Mouse (Mus musculus) limb, embryonic 13.5 days (tissue): ENCODE data around the gene Dpf2. TPM values are rescaled to one million over a fixed set of nuclear protein-coding genes. Genes with fewer than 3 reads are reported as not detected.

Experiments
- ATAC-seq: fragments of 200-750 bp; cut with Nextera tagmentation; 2 replicates; pipeline ENCODE4 v1.8.0; 2017; ENCODE audit warnings: low read depth, moderate number of reproducible peaks, moderate TSS enrichment; ENCODE audit not compliant: low FRiP score
- H3K27ac ChIP-seq: fragments of 300-500 bp; sonication (generic); 2 replicates; pipeline ENCODE4 v1.5.1; 2015; ENCODE audit warnings: inconsistent platforms, mild to moderate bottlenecking, moderate library complexity
- H3K27me3 ChIP-seq: fragments of 300-500 bp; sonication (generic); 2 replicates; pipeline ENCODE4 v1.6.1; 2015; ENCODE audit warnings: mild to moderate bottlenecking, inconsistent platforms
- H3K36me3 ChIP-seq: fragments of 300-500 bp; sonication (generic); 2 replicates; pipeline ENCODE4 v1.6.1; 2015; ENCODE audit warnings: inconsistent platforms, mild to moderate bottlenecking, moderate library complexity
- H3K4me1 ChIP-seq: fragments of 300-500 bp; sonication (generic); 2 replicates; pipeline ENCODE4 v1.6.1; 2015; ENCODE audit warnings: inconsistent platforms
- H3K4me2 ChIP-seq: fragments of 300-500 bp; sonication (generic); replicated peaks from 2 replicates; pipeline ENCODE4 v1.6.1; 2015; ENCODE audit warnings: inconsistent platforms, mild to moderate bottlenecking, moderate library complexity
- H3K4me3 ChIP-seq: fragments of 300-500 bp; sonication (generic); 2 replicates; pipeline ENCODE4 v1.5.1; 2015; ENCODE audit warnings: moderate library complexity, mild to moderate bottlenecking, inconsistent platforms
- H3K9ac ChIP-seq: fragments of 300-500 bp; sonication (generic); 2 replicates; pipeline ENCODE4 v1.6.1; 2015; ENCODE audit warnings: mild to moderate bottlenecking, inconsistent platforms
- H3K9me3 ChIP-seq: fragments of 300-500 bp; sonication (generic); 2 replicates; pipeline ENCODE4 v1.6.1; 2016; ENCODE audit warnings: inconsistent platforms
- WGBS: fragments of 180-500 bp; shearing (Covaris S2); methylation state at CpG from one replicate; pipeline ENCODE4 v1.1.7; 2015; 5-methylcytosine and 5-hydroxymethylcytosine counted together
- polyA plus RNA-seq: library from polyadenylated mRNA; unstranded; fragments of >200 nt; fragmentation: Nextera tagmentation; extraction: Ambion mirVana; gene quantifications from 2 replicates; pipeline ENCODE4 v1.2.1, GENCODE M21; 2015

Dpf2 gene
- polyA plus RNA-seq, 1 experiment from 2014 or later: 174 TPM

DNA sequence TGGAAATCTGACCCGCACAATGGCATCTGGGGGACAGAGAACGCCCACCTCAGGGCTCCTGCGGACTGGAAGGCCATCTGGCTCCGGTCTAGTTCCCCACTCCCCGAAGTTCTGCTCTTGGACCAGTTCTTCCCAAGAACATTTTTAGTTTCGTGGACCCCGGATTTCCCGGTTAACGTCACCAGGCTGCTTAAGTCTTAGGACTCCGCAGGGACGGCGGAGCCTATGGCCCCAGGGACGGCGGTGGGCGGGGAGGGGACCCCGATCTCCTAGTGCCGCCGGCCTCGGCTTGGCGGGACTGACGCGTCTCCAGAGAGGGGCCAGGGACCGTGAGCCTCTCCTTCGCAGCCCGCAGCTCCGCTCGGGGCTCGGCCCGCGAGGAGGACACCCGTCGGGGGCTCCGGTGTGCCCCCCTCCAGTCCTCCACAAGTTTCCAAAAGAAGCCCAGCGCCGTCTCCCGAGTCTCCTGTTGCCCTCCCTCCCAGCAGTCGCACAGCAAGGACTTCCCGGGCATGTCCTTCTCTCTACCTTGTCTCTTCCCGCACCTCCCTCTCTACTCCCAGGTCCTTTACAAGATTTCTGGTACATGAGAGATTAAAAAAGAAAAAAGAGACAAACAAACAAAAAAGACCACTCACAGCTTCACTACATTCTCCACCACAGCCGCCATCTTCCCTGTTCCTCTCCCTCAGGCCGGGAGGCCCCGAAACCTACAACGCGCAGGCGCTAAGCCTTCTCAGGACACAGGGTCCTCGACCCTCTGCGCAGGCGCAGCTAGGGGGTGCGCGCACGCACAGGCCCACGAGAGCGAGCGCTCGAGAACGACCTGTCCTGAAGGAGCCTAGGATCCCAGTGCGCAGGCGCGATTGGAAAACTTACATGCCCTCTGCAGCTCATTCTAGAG lies 455 bp downstream of the Dpf2 start:
- Histone ChIP-seq H3K4me2 (peak overlapping the region; percentile 88), H3K4me1 (peaks cover 33% of the 10 kb centered on the region), H3K9ac (peak overlapping the region; percentile 97), H3K27me3 (no peaks in the 10 kb centered on the region), H3K4me3 (peak overlapping the region; percentile 99), H3K9me3 (no peaks in the 10 kb centered on the region), H3K36me3 (peaks cover 12% of the 10 kb centered on the region; the same call in 1 of the 2 replicates), H3K27ac (peak overlapping the region; percentile 91)
- ATAC-seq: peak; percentile 95
- WGBS: under 1% methylated on average over 59 of the region's 59 CpGs

DNA sequence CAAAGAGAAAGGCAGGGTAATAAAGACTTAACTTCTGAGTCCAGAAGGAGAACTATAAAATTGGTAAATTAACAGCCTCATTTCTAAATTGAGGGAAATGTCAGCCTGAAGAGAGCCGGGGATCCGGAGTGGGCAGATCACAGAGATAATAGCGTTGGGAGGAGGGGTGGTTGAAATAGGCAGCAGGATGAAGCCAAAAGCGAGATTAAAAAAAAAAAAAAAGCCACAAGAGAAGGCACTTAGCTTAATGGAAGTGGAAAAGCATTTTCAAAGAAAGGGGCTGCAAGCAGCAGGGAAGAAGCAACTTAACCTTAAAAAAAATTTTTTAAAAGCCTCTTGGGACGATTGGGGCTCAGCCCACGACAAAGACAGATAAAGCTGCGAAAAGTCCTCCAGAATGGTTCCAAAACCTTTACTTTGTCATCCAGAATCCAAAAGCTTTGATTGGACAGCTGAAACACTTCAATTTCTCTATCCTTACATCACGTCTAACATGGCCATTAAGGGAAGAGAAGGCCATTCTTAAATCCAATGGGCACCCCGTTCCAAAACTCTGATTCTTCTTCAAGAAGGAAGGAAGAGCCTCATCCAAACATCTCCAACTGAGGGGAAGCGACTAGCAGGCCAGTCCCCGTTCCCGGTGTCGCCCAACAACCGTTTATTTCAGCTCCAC lies 1.2 kb downstream of the Dpf2 start:
- Histone ChIP-seq H3K27me3 (no peaks in the 10 kb centered on the region), H3K27ac (peak overlapping the region; percentile 91), H3K4me1 (peaks cover 33% of the 10 kb centered on the region), H3K9me3 (no peaks in the 10 kb centered on the region), H3K9ac (peak overlapping the region; percentile 97), H3K36me3 (peaks cover 17% of the 10 kb centered on the region), H3K4me3 (peak overlapping the region; percentile 99), H3K4me2 (peak overlapping the region; percentile 88)
- 7% methylated on average over 14 of the region's 14 CpGs for WGBS
- no peak for ATAC-seq

DNA sequence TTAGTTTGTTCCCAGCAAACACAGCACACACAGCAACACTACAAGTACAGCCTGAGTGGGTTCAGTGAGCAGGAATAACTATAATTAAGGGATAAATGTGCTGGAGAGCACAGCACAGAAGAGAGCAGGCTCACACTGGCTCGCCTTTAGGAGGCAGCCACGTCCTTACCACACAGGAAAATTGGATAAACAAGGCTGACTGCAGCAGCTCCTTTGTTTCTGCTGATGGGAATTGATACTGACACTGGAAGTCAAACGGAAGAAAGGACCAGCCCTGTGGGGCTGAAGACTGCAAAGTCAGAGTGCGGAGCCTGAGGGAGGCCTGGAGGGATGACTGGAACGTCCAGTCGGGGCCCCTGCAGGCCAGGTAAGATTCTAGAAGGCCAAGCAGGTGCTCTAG lies 2.6 kb downstream of the Dpf2 start:
- Histone ChIP-seq H3K27ac (no peak overlapping the region), H3K27me3 (no peaks in the 10 kb centered on the region), H3K36me3 (peaks cover 28% of the 10 kb centered on the region), H3K9ac (peak overlapping the region; percentile 53; the same call in 1 of the 2 replicates), H3K4me2 (peak overlapping the region; percentile 88), H3K4me1 (peaks cover 33% of the 10 kb centered on the region), H3K4me3 (no peak overlapping the region), H3K9me3 (no peaks in the 10 kb centered on the region)
- ATAC-seq: no peak
- 79% methylated on average over 6 of the region's 6 CpGs for WGBS

DNA sequence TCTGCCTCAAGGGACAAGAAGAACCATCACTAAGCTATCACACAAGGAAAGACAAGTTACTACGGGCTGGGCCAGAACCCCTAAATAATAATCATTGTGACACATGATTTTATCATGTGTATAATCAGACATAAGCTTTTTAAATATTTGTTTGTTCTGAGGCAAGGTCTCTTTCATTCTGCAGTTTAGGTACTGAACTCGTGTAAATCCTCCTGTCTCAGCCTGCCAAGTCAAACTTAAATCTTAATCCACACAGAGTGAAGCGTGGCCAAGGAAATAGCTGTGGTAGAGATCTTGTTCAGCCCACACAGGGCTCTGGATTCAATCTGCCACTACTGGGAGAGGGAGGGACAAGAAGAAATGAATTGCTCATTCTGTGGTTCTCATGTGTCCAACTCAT lies 5.5 kb downstream of the Dpf2 start:
- peaks cover 22% of the 10 kb centered on the region for H3K4me1 ChIP-seq
- no peak for ATAC-seq
- H3K4me3 ChIP-seq: no peak overlapping the region
- no peak overlapping the region for H3K27ac ChIP-seq
- WGBS: 82% methylated on average over 3 of the region's 3 CpGs
- no peaks in the 10 kb centered on the region for H3K9me3 ChIP-seq
- H3K27me3 ChIP-seq: no peaks in the 10 kb centered on the region
- H3K4me2 ChIP-seq: no peak overlapping the region
- no peak overlapping the region for H3K9ac ChIP-seq
- peaks cover 57% of the 10 kb centered on the region for H3K36me3 ChIP-seq

DNA sequence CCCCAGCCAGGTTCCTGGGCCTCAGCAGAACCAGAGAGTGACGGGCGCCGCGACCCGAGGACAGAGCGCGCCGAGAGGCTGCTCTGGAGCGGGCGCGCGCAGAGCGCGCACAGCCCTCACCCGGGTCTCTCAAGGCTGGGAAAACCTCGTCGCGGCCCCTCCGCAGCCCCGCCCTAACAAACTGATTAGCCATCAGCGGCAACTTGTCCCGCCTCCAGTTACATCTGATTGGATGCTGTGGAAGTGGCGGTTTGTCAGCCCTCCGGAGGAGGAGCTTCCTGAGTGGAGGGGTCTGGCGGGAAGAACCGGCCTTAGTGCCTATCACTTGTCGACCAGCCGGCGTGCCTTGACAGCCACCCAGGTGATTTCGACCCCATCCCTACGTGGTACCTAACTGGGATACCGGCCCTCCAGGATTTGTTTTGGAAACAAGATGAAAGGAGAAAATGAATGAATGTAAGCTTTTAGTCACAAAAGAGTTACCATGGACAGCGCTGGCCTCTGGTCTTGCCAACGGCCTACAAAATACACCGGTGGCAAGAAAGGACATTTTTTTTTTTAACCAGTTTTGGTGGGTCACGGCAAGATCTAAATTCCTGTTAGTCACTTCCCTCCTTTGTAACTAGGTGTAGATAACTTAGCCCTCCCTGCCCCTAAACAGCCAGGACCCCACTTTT lies 18.7 kb downstream of the Dpf2 start, which contains the start of gene Tigd3:
Tigd3 (minus strand) TSS at position 148 of the 677 bp plus-strand sequence.
- peaks cover 19% of the 10 kb centered on the region for H3K4me1 ChIP-seq
- peak within 1 kb of the TSS; percentile 22 for H3K27ac ChIP-seq
- H3K4me3 ChIP-seq: peak within 1 kb of the TSS; percentile 62
- peaks cover 42% of the 10 kb centered on the region for H3K36me3 ChIP-seq
- peak within 1 kb of the TSS; percentile 90 for H3K4me2 ChIP-seq
- H3K27me3 ChIP-seq: no peaks in the 10 kb centered on the region
- H3K9ac ChIP-seq: peak within 1 kb of the TSS; percentile 82
- ATAC-seq: peak; percentile 98
- WGBS: 3% methylated on average over 36 of the region's 36 CpGs
- H3K9me3 ChIP-seq: no peaks in the 10 kb centered on the region

DNA sequence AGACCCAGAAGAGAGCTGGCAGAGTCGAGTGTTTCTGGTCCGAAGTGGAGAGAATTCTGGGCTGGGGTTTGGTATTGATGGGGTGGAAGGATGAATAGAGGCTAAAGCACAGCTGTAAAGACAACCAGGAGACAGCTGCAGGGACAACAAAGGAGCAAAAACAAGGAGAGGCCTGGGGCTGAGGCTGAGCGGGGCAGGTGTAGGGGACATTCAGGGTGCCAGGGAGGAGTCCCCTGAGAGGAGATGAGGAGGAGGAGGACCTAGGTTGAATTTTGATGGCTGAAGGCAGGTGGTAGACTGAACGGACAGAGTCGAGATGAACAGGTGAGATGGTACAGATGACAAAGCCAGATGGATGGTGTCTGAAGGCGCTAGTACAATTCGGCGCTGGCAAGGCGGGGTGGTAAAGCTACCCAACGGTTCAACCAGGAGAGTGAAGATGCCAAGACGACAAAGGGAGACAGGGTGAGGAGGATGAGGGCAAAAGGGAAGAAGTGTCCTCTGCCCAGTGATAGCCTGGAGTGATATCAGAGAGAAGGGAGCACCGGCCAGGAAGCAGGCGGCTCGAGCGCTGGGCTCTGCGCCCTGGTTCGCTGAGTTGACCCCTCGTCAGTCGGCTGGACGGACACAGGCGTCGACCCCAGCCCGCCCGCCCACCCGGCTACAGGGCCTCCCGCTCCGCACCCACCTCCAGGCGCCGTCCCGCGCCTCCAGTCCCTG lies 19.4 kb downstream of the Dpf2 start:
- Histone ChIP-seq H3K27ac (peak overlapping the region; percentile 22; the same call in 1 of the 2 replicates), H3K4me3 (peak overlapping the region; percentile 62), H3K4me1 (peaks cover 19% of the 10 kb centered on the region), H3K9me3 (no peaks in the 10 kb centered on the region), H3K27me3 (no peaks in the 10 kb centered on the region), H3K4me2 (peak overlapping the region; percentile 90), H3K36me3 (peaks cover 38% of the 10 kb centered on the region), H3K9ac (peak overlapping the region; percentile 82)
- peak; percentile 42 for ATAC-seq
- WGBS: 13% methylated on average over 27 of the region's 31 CpGs

DNA sequence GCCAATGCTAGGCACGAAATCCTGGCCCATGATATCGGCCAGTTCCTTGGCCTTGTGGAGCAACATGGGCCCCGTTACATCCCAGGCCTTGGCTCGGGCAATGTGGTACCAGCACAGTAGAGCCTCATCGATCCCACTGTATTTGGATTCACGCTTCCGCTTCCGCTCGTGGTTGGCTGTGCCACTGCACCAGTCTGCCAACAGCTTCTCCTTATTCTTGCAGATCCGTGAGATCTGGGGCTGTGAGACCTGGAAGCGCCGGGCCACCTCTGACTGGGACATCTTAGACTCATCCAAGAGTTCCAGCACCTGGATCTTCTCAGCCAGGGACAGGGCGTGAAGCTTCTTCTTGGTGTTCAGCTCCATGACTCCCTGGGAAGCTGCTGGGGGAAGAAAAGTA lies 20.1 kb downstream of the Dpf2 start:
- peaks cover 33% of the 10 kb centered on the region for H3K36me3 ChIP-seq
- no peak for ATAC-seq

DNA sequence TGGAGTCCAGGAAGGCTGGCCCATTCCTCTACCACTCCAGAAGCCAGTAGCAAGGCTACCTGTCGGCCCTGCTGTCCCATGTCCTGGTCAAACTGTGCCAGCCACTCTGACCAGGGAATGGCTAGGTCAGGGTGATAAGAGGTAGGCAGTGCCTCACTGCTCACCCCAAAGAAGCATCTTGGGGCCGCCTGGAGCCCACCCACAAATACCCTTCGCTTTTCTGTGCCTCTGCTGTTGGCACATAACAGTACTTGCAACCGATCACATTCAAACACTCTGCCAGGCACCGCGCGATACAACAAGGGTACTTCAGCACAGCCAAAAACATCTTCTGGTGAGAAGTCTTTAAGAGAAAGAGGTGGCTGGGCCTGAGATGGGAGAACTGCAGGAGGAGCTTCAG lies 20.5 kb downstream of the Dpf2 start:
- peaks cover 19% of the 10 kb centered on the region for H3K4me1 ChIP-seq
- peaks cover 28% of the 10 kb centered on the region for H3K36me3 ChIP-seq
- no peaks in the 10 kb centered on the region for H3K27me3 ChIP-seq
- no peak overlapping the region for H3K4me3 ChIP-seq
- H3K4me2 ChIP-seq: no peak overlapping the region
- WGBS: 94% methylated on average over 7 of the region's 7 CpGs
- no peaks in the 10 kb centered on the region for H3K9me3 ChIP-seq
- no peak overlapping the region for H3K9ac ChIP-seq
- H3K27ac ChIP-seq: no peak overlapping the region
- ATAC-seq: no peak

More for the DNA sequence above, 20.1 kb downstream of the Dpf2 start:
- H3K4me2 ChIP-seq: peak overlapping the region; percentile 90
- H3K9me3 ChIP-seq: no peaks in the 10 kb centered on the region
- H3K27ac ChIP-seq: no peak overlapping the region
- H3K4me3 ChIP-seq: peak overlapping the region; percentile 62
- H3K9ac ChIP-seq: peak overlapping the region; percentile 82
- peaks cover 19% of the 10 kb centered on the region for H3K4me1 ChIP-seq
- no peaks in the 10 kb centered on the region for H3K27me3 ChIP-seq
- 94% methylated on average over 13 of the region's 13 CpGs for WGBS

DNA sequence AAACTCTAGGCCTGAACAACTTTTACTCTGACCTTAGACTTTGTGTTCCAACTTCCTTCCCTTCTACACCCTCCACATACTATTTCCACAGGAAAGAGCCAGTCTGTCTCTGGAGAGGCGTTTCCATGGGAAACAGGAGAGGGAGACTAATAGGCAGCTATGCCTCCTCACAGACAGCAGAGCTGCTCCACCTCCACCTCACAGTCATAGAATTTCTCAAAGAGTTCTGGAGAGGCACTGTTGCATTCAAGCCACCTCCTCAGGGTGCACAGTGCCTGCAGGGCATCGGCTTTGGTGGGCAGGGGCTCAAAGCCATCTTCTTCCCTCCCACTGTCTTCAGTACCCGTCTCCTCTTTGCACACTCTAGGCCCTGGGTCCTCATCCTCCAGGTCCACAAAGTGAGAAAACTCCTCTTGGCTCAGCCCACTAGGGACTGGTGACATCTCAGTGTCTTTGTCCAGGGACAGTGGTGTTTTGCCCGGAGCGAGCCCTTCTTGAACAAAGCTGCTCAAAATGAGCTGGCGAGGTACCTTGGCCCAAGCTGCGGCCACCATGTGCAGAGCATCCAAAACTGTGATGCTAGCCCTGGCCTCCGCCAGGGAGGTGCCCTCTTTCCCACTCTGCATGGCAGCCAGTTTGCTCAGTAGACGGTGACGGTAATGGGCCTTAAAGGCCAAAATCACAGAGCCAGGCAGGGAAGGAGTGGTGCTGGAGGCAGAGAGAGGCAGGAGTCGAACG lies 21.1 kb downstream of the Dpf2 start:
- ATAC-seq: no peak
- H3K36me3 ChIP-seq: peaks cover 23% of the 10 kb centered on the region
- peaks cover 19% of the 10 kb centered on the region for H3K4me1 ChIP-seq
- WGBS: 89% methylated on average over 12 of the region's 12 CpGs
- H3K4me3 ChIP-seq: no peak overlapping the region
- H3K27me3 ChIP-seq: no peaks in the 10 kb centered on the region
- peak overlapping the region; percentile 7; the same call in 1 of the 2 replicates for H3K4me2 ChIP-seq
- H3K9me3 ChIP-seq: no peaks in the 10 kb centered on the region
- H3K9ac ChIP-seq: no peak overlapping the region
- H3K27ac ChIP-seq: no peak overlapping the region

DNA sequence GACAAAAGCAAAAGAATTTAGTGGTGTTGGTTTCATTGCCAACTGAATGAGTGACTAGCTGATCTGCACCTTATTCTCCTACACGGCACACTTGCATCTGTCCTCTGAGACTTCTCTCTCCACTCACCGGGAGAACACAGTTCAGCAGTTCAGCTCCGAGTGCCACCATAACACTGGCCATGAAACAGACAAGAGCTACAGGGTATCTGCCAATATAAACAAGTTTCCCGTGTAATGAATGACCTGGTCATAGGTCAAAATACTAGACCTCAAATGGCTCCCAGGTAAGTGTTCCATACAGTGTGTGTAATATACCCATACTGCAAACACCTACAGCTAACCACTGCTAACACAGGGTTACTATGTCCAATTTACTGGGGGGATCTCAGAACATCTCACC lies 23.6 kb downstream of the Dpf2 start:
- Histone ChIP-seq H3K4me1 (peaks cover 13% of the 10 kb centered on the region), H3K4me3 (no peak overlapping the region), H3K9ac (no peak overlapping the region), H3K9me3 (no peaks in the 10 kb centered on the region), H3K36me3 (peaks cover 12% of the 10 kb centered on the region), H3K4me2 (no peak overlapping the region), H3K27ac (no peak overlapping the region), H3K27me3 (no peaks in the 10 kb centered on the region)
- no peak for ATAC-seq
- WGBS: 78% methylated on average over 4 of the region's 4 CpGs
